Mouse (Mus musculus) stomach, postnatal 0 days (tissue): ENCODE data around the gene Klhdc7b. TPM values are rescaled to one million over a fixed set of nuclear protein-coding genes. Genes with fewer than 3 reads are reported as not detected.

Source experiments
- ATAC-seq: fragments of 200-750 bp; cut with Nextera tagmentation; 2 replicates; pipeline ENCODE4 v1.8.0; 2017; ENCODE audit not compliant: low FRiP score, low TSS enrichment
- DNase-seq: peaks from one replicate; pipeline ENCODE4 v3.0.0-alpha.2; 2016; ENCODE audit warnings: low spot score
- H3K27ac ChIP-seq: fragments of 300-500 bp; sonication (generic); replicated peaks from 2 replicates; pipeline ENCODE4 v1.5.1; 2014; ENCODE audit warnings: mild to moderate bottlenecking, control low read depth
- H3K27me3 ChIP-seq: fragments of 300-500 bp; sonication (generic); 2 replicates; pipeline ENCODE4 v1.6.1; 2014; ENCODE audit warnings: low read length; ENCODE audit not compliant: control insufficient read depth, insufficient read depth
- H3K36me3 ChIP-seq: fragments of 300-500 bp; sonication (generic); 2 replicates; pipeline ENCODE4 v1.6.1; 2014; ENCODE audit warnings: low read length, mixed read lengths; ENCODE audit not compliant: control insufficient read depth, insufficient read depth
- H3K4me1 ChIP-seq: fragments of 300-500 bp; sonication (generic); replicated peaks from 2 replicates; pipeline ENCODE4 v1.6.1; 2014; ENCODE audit warnings: antibody characterized with exemption; ENCODE audit not compliant: control insufficient read depth, insufficient read depth
- H3K4me2 ChIP-seq: fragments of 300-500 bp; sonication (generic); replicated peaks from 2 replicates; pipeline ENCODE4 v1.6.1; 2014; ENCODE audit warnings: low read depth, mild to moderate bottlenecking, control low read depth, moderate library complexity
- H3K4me3 ChIP-seq: fragments of 300-500 bp; sonication (generic); 2 replicates; pipeline ENCODE4 v1.5.1; 2014; ENCODE audit warnings: low read depth, low read length, control low read depth
- H3K9ac ChIP-seq: fragments of 300-500 bp; sonication (generic); 2 replicates; pipeline ENCODE4 v1.6.1; 2014; ENCODE audit warnings: mild to moderate bottlenecking, low read length, control low read depth, mixed read lengths
- H3K9me3 ChIP-seq: fragments of 300-500 bp; sonication (generic); 2 replicates; pipeline ENCODE4 v1.6.1; 2016; ENCODE audit warnings: low read length; ENCODE audit not compliant: control insufficient read depth
- CTCF ChIP-seq: IDR thresholded peaks from 2 replicates; pipeline ENCODE4 v1.5.1; 2016; ENCODE audit warnings: antibody characterized with exemption, low read depth, mild to moderate bottlenecking, moderate library complexity
- EP300 ChIP-seq: optimal IDR thresholded peaks from 2 replicates; pipeline ENCODE3; 2016; ENCODE audit warnings: antibody characterized with exemption
- WGBS: fragments of 180-500 bp; shearing (Covaris S2); extraction: QIAGEN DNeasy Blood & Tissue Kit; methylation state at CpG from one replicate; pipeline ENCODE4 v1.1.7; 2014; 5-methylcytosine and 5-hydroxymethylcytosine counted together
- polyA plus RNA-seq: library from polyadenylated mRNA; unstranded; fragments of >200 nt; fragmentation: Nextera tagmentation; extraction: Ambion mirVana; gene quantifications from 2 replicates; pipeline ENCODE4 v1.2.1, GENCODE M21; 2015

The Klhdc7b gene
- polyA plus RNA-seq, 1 experiment from 2014 or later: not detected

DNA sequence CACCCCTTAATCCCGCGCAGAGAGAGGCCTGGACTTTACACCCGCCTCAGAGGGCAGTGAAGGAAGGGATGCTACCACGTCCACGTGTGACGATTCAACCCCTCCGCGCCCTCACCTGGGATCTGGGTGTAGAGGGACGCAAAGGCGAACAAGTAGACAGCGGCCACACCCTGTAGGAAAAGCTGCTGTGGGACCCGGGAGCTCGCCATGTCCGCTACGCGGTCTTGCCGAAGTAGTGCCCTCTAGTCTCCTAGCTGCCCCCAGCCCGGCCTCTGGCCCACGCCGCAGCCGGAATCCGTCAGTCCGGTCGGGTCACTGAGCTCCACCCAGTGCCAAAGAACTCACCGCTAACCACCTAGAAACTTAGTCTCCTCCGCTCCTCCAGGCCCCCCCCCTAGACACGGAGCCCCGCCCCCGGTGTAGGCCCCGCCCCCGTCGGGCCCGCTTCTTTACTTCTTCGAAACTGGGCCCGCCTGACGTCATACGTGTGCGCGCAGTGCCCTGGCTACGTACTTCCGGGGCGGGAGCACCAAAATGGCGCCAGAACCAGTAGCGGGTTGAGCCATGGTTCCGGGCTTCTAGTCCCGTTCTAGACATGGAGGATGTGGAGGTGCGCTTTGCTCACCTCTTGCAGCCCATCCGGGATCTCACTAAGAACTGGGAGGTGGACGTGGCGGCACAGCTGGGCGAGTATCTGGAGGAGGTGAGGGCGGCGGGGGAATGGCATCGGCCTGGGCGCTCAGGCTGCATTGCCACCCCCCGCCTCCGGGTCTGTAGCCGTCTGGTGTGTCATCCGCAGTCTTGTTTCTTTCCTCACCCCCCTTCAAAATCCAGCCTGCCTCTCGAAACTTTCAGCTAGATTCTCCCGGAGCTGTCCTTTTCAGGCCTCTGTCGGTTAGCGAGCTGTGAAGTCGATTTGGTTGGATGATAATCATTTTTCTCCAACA, 29.2 kb upstream of the Klhdc7b start, which contains the start of the genes Lmf2 and Ncaph2:
Gene Lmf2 (minus strand): TSS at position 419 of the 947 bp plus-strand sequence.
Gene Ncaph2 (plus strand): TSS at position 479 of the 947 bp plus-strand sequence.
- peak within 1 kb of the TSS; percentile 58 for H3K4me2 ChIP-seq
- ATAC-seq: peak; percentile 93
- TF ChIP-seq EP300 (no peak), CTCF (no peak; the same call in 1 of the 2 replicates)
- DNase-seq: peak; percentile 97
- no peaks in the 10 kb centered on the region for H3K9me3 ChIP-seq
- H3K27me3 ChIP-seq: no peaks in the 10 kb centered on the region
- peak within 1 kb of the TSS; percentile 88 for H3K9ac ChIP-seq
- H3K36me3 ChIP-seq: peaks cover 22% of the 10 kb centered on the region
- under 1% methylated on average over 62 of the region's 64 CpGs for WGBS
- H3K27ac ChIP-seq: peak within 1 kb of the TSS; percentile 93
- peak within 1 kb of the TSS; percentile 76 for H3K4me3 ChIP-seq
- peaks cover 2% of the 10 kb centered on the region; the same call in 1 of the 2 replicates for H3K4me1 ChIP-seq

DNA sequence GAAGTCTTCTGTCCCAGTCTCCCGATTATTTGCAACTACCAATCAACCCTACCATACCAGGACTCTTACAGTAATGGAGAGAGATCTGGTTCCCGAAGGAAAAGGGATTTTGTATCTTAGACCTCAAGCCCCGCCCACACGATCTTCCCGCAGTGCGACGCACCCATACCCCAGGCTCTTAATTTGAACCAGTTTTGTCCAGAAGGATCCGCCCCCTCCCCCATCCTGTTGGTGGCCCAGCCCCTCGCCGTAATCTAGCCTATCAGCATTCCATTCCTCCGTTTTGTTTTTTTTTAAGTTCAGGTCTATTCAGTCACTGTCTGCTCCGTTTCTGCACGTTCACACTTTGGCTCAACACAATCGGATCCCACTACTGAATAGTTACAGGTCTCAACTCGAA, 28.3 kb upstream of the Klhdc7b start:
- peak overlapping the region; percentile 93 for H3K27ac ChIP-seq
- TF ChIP-seq CTCF (no peak), EP300 (no peak)
- peak overlapping the region; percentile 88 for H3K9ac ChIP-seq
- under 1% methylated on average over 15 of the region's 15 CpGs for WGBS
- peak overlapping the region; percentile 76 for H3K4me3 ChIP-seq
- no peaks in the 10 kb centered on the region for H3K9me3 ChIP-seq
- ATAC-seq (peak; percentile 63; the same call in 1 of the 2 replicates), DNase-seq (peak; percentile 80)
- H3K4me1 ChIP-seq: peaks cover 2% of the 10 kb centered on the region; the same call in 1 of the 2 replicates
- peak overlapping the region; percentile 58 for H3K4me2 ChIP-seq
- H3K27me3 ChIP-seq: no peaks in the 10 kb centered on the region
- H3K36me3 ChIP-seq: peaks cover 28% of the 10 kb centered on the region

DNA sequence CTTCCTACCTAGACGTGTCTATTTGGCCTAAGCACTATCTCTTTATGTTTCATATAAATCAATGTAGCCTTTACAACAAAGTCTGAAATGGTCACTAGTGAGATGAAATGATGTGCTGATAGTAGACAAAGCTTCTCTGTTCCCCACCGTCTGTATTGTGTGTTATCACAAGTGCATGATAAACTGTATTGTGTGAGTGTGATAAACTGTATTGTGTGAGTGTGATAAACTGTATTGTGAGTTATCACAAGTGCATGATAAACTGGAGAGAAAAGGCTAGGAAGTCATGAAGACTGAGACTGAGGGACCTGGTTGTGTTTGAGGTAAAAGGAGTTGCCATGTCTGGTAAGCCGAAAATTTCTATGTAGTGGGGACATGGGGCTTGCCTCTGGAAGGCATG, 25.9 kb upstream of the Klhdc7b start:
- Histone ChIP-seq H3K27ac (no peak overlapping the region), H3K4me3 (no peak overlapping the region), H3K36me3 (peaks cover 16% of the 10 kb centered on the region), H3K4me2 (no peak overlapping the region), H3K27me3 (no peaks in the 10 kb centered on the region), H3K9me3 (no peaks in the 10 kb centered on the region), H3K4me1 (peaks cover 2% of the 10 kb centered on the region; the same call in 1 of the 2 replicates), H3K9ac (no peak overlapping the region)
- WGBS: 72% methylated on average over 3 of the region's 3 CpGs
- TF ChIP-seq EP300: no peak
- no peak for TF ChIP-seq CTCF
- DNase-seq: no peak
- no peak for ATAC-seq

DNA sequence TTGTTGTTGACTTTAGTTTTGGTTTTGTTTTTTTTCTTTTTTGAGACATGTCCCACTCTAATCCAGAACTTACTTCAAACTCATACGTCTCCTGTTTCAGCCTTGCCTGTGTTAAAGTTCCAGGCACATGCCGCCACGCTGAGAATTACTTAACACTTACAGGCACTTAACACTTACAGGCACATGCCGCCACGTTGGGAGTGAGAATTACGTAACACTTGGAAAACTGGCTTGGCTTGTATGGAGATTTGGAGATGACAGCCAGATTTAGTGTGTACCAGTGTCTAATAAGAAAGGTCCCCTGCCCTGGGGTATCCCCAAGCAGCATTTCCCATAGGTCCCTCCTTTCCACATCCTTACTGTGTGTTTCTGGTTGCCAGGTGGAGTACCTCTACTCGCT, 21.7 kb upstream of the Klhdc7b start:
- Histone ChIP-seq H3K4me3 (no peak overlapping the region), H3K27me3 (no peaks in the 10 kb centered on the region), H3K36me3 (peaks cover 40% of the 10 kb centered on the region), H3K9ac (no peak overlapping the region), H3K4me1 (no peaks in the 10 kb centered on the region), H3K9me3 (no peaks in the 10 kb centered on the region), H3K4me2 (no peak overlapping the region), H3K27ac (no peak overlapping the region)
- WGBS: 75% methylated on average over 7 of the region's 7 CpGs
- ATAC-seq (no peak), DNase-seq (no peak)
- no peak for TF ChIP-seq EP300
- no peak for TF ChIP-seq CTCF

DNA sequence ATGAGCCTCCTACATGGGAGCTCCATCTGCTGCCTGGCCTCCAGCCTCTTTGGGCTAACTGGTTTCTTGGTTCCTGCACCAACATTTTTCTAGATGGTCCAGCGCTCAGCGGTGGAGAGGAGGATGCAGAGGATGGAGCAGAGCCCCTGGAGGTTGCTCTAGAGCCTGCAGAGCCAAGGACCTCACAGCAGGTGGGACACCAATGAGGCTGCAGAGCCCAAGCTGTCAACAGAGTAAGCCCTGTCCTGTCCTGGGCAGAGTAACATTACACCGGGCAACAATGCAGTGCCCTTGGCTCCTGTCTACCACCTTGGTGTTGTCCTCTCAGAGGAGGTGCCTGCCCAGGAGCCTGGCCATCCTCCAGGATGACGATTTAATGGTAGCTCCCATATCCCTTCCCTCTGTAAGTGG, 19.6 kb upstream of the Klhdc7b start:
- peaks cover 54% of the 10 kb centered on the region for H3K36me3 ChIP-seq
- DNase-seq: no peak
- no peak overlapping the region for H3K4me2 ChIP-seq
- no peaks in the 10 kb centered on the region for H3K4me1 ChIP-seq
- TF ChIP-seq EP300 (no peak), CTCF (no peak)
- H3K9ac ChIP-seq: no peak overlapping the region
- no peak for ATAC-seq
- 88% methylated on average over 4 of the region's 4 CpGs for WGBS
- H3K27ac ChIP-seq: no peak overlapping the region
- H3K4me3 ChIP-seq: no peak overlapping the region
- no peaks in the 10 kb centered on the region for H3K9me3 ChIP-seq
- H3K27me3 ChIP-seq: no peaks in the 10 kb centered on the region

DNA sequence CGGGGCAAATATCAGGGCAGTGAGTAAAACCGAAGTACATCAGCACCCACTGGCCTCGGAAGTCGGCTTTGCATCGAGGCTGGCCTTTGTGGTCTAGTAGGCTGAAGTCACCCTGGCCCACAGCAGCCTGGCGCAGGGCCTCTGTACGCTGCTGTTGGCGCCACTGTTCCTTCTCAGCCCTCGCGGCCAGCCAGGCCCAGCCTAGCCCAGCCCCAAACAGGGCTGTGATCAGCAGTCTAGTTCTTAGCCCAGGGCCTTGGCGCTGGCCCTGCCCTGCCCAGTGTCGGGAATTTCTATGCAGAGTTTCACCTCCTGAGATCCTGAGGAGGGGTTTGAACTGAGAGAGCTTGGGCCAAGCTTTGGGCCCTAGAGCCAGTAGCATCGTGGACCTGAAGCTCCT, 12.6 kb upstream of the Klhdc7b start:
- Histone ChIP-seq H3K27me3 (no peaks in the 10 kb centered on the region), H3K4me3 (no peak overlapping the region), H3K4me1 (peaks cover 2% of the 10 kb centered on the region; the same call in 1 of the 2 replicates), H3K4me2 (no peak overlapping the region), H3K9ac (no peak overlapping the region), H3K9me3 (no peaks in the 10 kb centered on the region), H3K27ac (no peak overlapping the region), H3K36me3 (peaks cover 30% of the 10 kb centered on the region)
- 84% methylated on average over 13 of the region's 13 CpGs for WGBS
- no peak for ATAC-seq
- TF ChIP-seq CTCF (no peak), EP300 (no peak)
- DNase-seq: no peak
